In genomic region chr11:72438411-72438810, GRCm38 (mm10) we compare ENCODE assay signal across 23 mouse cellular contexts. TPM values are rescaled to one million over a fixed set of nuclear protein-coding genes. Genes with fewer than 3 reads are reported as not detected.
DNase-seq lines count a peak whose midpoint lies in the region; ATAC-seq and TF ChIP-seq lines count a peak whose summit lies in the region.
"Had no signal": no experiment of that assay in that cellular context is flagged by ENCODE, and none has a peak within 500 bp of the region (broad histone marks: within the 10 kb centered on the region; RNA-seq: fewer than 3 reads in every experiment).

No protein-coding gene starts in this region.

- H3K9me3 ChIP-seq in liver, postnatal 0 days (ENCODE audit: low read length) = no peaks in the 10 kb centered on the region
- H3K9me3 ChIP-seq: embryonic facial prominence, embryonic 10.5 days; embryonic facial prominence, embryonic 12.5 days; forebrain, embryonic 12.5 days; G1E had no signal

- 0 out of 2 replicates have a peak overlapping the region, but pooled peaks have one; percentile 27 for H3K9ac ChIP-seq in liver, adult 2 months (ENCODE audit: low read depth, low read length)
- no peak overlapping the region for H3K9ac ChIP-seq in liver, postnatal 0 days (replicated peaks)
- H3K9ac ChIP-seq: embryonic facial prominence, embryonic 12.5 days; forebrain, embryonic 12.5 days; forebrain, postnatal 0 days had no signal

- TF ChIP-seq POLR2A in liver, adult 2 months (IDR thresholded peaks at IDR 0.05; ENCODE audit: extremely low read depth, insufficient read depth, low read length) = no peak

- no peak for ATAC-seq in liver, postnatal 0 days
- ATAC-seq: activated CD4-positive, CD25-positive, alpha-beta regulatory T cell, adult 4 months; CD4-positive, CD25-positive, alpha-beta regulatory T cell, adult 4 months; forebrain, embryonic 14.5 days; forebrain, postnatal 0 days; Patski had no signal

- peaks cover 11% of the 10 kb centered on the region; the same call in 1 of the 2 replicates for H3K79me2 ChIP-seq in liver, adult 2 months (ENCODE audit: control insufficient read depth, insufficient read depth, low read length)

- peak overlapping the region; percentile 61 for H3K27ac ChIP-seq in liver, adult 2 months (replicated peaks; ENCODE audit: insufficient read depth, low read depth, low read length)
- no peak overlapping the region for H3K27ac ChIP-seq in liver, postnatal 0 days (ENCODE audit: low read depth)
- H3K27ac ChIP-seq: embryonic facial prominence, embryonic 10.5 days; embryonic facial prominence, embryonic 12.5 days; forebrain, embryonic 12.5 days had no signal

- H3K4me3 ChIP-seq in liver, adult 2 months (ENCODE audit: insufficient read depth, low read depth, low read length) = peak overlapping the region; percentile 8; the same call in 1 of the 2 replicates
- H3K4me3 ChIP-seq in liver, postnatal 0 days (ENCODE audit: low read depth, low read length) = no peak overlapping the region
- H3K4me3 ChIP-seq: embryonic facial prominence, embryonic 10.5 days; embryonic facial prominence, embryonic 12.5 days; forebrain, embryonic 12.5 days had no signal

- H3K36me3 ChIP-seq in liver, adult 2 months (ENCODE audit: control insufficient read depth, insufficient read depth, low read length) = peaks cover 4% of the 10 kb centered on the region; the same call in 1 of the 2 replicates
- H3K36me3 ChIP-seq in liver, postnatal 0 days (replicated peaks; ENCODE audit: insufficient read depth, low read length) = peaks cover 11% of the 10 kb centered on the region

- H3K27me3 ChIP-seq in liver, adult 2 months (ENCODE audit: control insufficient read depth, insufficient read depth, low read length) = no peaks in the 10 kb centered on the region
- H3K27me3 ChIP-seq in liver, postnatal 0 days (ENCODE audit: insufficient read depth, low read length) = no peaks in the 10 kb centered on the region
- H3K27me3 ChIP-seq: CH12.LX; embryonic facial prominence, embryonic 12.5 days; forebrain, embryonic 12.5 days; Patski had no signal

- peaks cover 24% of the 10 kb centered on the region for H3K4me1 ChIP-seq in liver, adult 2 months (ENCODE audit: control insufficient read depth, insufficient read depth, low read length)
- peaks cover 13% of the 10 kb centered on the region for H3K4me1 ChIP-seq in liver, postnatal 0 days (ENCODE audit: insufficient read depth)

- TF ChIP-seq EP300 in liver, postnatal 0 days (IDR thresholded peaks at IDR 0.05; ENCODE audit: low read depth) = no peak

- no peak for TF ChIP-seq CTCF in liver, adult 2 months (IDR thresholded peaks at IDR 0.05; ENCODE audit: low read depth, low read length)
- TF ChIP-seq CTCF in liver, postnatal 0 days (IDR thresholded peaks at IDR 0.05; ENCODE audit: low read depth) = no peak

- peak; percentile 5 for DNase-seq in adrenal gland, postnatal 14 days
- DNase-seq in adrenal gland, postnatal 25 days = no peak
- peak; percentile 90 for DNase-seq in liver, adult 2 months (ENCODE audit: extremely low read depth, low read depth, low spot score)
- DNase-seq in liver, postnatal 0 days = no peak
- DNase-seq in frontal cortex, postnatal 14 days (ENCODE audit: low spot score in 2 of 2) = no peak
- DNase-seq: adrenal gland, adult 8-10 months; adrenal gland, postnatal 36 days; B cell, adult 2 months; cerebellum, adult 11-12 months; cerebellum, adult 2 months; cerebellum, adult 9-10 months; cerebellum, postnatal 10 days; cerebellum, postnatal 25 days; forebrain, postnatal 0 days had no signal

- WGBS in liver, adult 2 months = 18% methylated on average over 4 of the region's 4 CpGs
- 55% methylated on average over 4 of the region's 4 CpGs for WGBS in liver, postnatal 0 days (ENCODE audit: insufficient replicate concordance)

- no peak overlapping the region for H3K4me2 ChIP-seq in liver, postnatal 0 days (ENCODE audit: low read depth, low read length)
- H3K4me2 ChIP-seq: embryonic facial prominence, embryonic 12.5 days; forebrain, embryonic 12.5 days had no signal

RNA-seq across cellular contexts. Expression of gene Mybbp1a, which starts 2.7 kb away (rescaled TPM):
- 85.6 and 101 TPM in 2 replicates for total RNA-seq in adrenal gland, postnatal 14 days (2021)
- 83.9 and 101 TPM in 2 replicates for total RNA-seq in adrenal gland, postnatal 25 days (2021)
- total RNA-seq in liver, adult 2 months (2014; rRNA removed) = 13.7 and 18.8 TPM in 2 replicates
- 14.8 and 21.6 TPM in 2 replicates for polyA plus RNA-seq in liver, adult 2 months (2012; rRNA removed)
- polyA plus RNA-seq in liver, postnatal 0 days (2015; fragmentation: Nextera tagmentation; extraction: Ambion mirVana) = 40.2 and 44.5 TPM in 2 replicates

RNA-seq across cellular contexts. Expression of gene Ggt6, which starts 3.1 kb away (rescaled TPM):
- total RNA-seq in adrenal gland, postnatal 14 days (2021) = 1.7 and 2.8 TPM in 2 replicates
- 3.7 and 4.4 TPM in 2 replicates for total RNA-seq in adrenal gland, postnatal 25 days (2021)
- total RNA-seq in liver, adult 2 months (2014; rRNA removed) = 13.6 and 16.2 TPM in 2 replicates
- polyA plus RNA-seq in liver, adult 2 months (2012; rRNA removed) = 33.7 and 44.3 TPM in 2 replicates
- polyA plus RNA-seq in liver, postnatal 0 days (2015; fragmentation: Nextera tagmentation; extraction: Ambion mirVana) = 0.79 and 1.2 TPM in 2 replicates
- total RNA-seq: forebrain, postnatal 0 days had no signal
- polyA plus RNA-seq: activated CD4-positive, CD25-positive, alpha-beta regulatory T cell, adult 4 months; CD4-positive, CD25-positive, alpha-beta regulatory T cell, adult 4 months; forebrain, embryonic 12.5 days; forebrain, embryonic 14.5 days; forebrain, postnatal 0 days; G1E had no signal

RNA-seq across cellular contexts. Expression of gene Smtnl2, which starts 26.9 kb away (rescaled TPM):
- 4.1 and 5.4 TPM in 2 replicates for total RNA-seq in adrenal gland, postnatal 14 days (2021)
- 2.6 and 2.7 TPM in 2 replicates for total RNA-seq in adrenal gland, postnatal 25 days (2021)
- total RNA-seq in liver, adult 2 months (2014; rRNA removed) = 0.47 and 0.55 TPM in 2 replicates
- 0.43 and 0.93 TPM in 2 replicates for polyA plus RNA-seq in liver, adult 2 months (2012; rRNA removed)
- polyA plus RNA-seq in liver, postnatal 0 days (2015; fragmentation: Nextera tagmentation; extraction: Ambion mirVana) = 3.5 and 4.0 TPM in 2 replicates
- polyA plus RNA-seq: activated CD4-positive, CD25-positive, alpha-beta regulatory T cell, adult 4 months; G1E had no signal

RNA-seq across cellular contexts. Expression of gene Spns2, which starts 51.3 kb away (rescaled TPM):
- total RNA-seq in adrenal gland, postnatal 14 days (2021) = 6.9 and 13.1 TPM in 2 replicates
- total RNA-seq in adrenal gland, postnatal 25 days (2021) = 2.2 and 3.3 TPM in 2 replicates
- 25.4 and 41.1 TPM in 2 replicates for total RNA-seq in liver, adult 2 months (2014; rRNA removed)
- polyA plus RNA-seq in liver, adult 2 months (2012; rRNA removed) = 47.3 and 65.1 TPM in 2 replicates
- 4.1 and 4.9 TPM in 2 replicates for polyA plus RNA-seq in liver, postnatal 0 days (2015; fragmentation: Nextera tagmentation; extraction: Ambion mirVana)
- polyA plus RNA-seq: activated CD4-positive, CD25-positive, alpha-beta regulatory T cell, adult 4 months; CD4-positive, CD25-positive, alpha-beta regulatory T cell, adult 4 months had no signal

Comparison
In these comparisons a context has a peak if more than half of its experiments do, and no peak if none do; other contexts are left out.
1. DNase-seq: peak in adrenal gland, postnatal 14 days (single experiment) and liver, adult 2 months (single experiment); none in adrenal gland, postnatal 25 days (single experiment), liver, postnatal 0 days (single experiment) and frontal cortex, postnatal 14 days (0 of 2).